Mouse (Mus musculus) adrenal gland, postnatal 10 days (tissue): ENCODE results near the gene Asna1. TPM values are rescaled to one million over a fixed set of nuclear protein-coding genes. Genes with fewer than 3 reads are reported as not detected.

Experiments
- DNase-seq: peaks from one replicate; pipeline ENCODE4 v3.0.0; 2021; ENCODE audit warnings: mixed read lengths
- total RNA-seq, 2 experiments: library from RNA; stranded (reverse); gene quantifications; 2 replicates each; pipeline ENCODE4 v1.2.3; 2021

The Asna1 gene
- total RNA-seq, 2 experiments from 2014 or later: 86.5 to 92.4 TPM

GRCm38 (mm10) chr8:85035165-85035727 is 10.2 kb upstream of the Asna1 start:
- no peak for DNase-seq

GRCm38 (mm10) chr8:85034764-85035163 is 9.7 kb upstream of the Asna1 start:
- peak; percentile 83 for DNase-seq

GRCm38 (mm10) chr8:85033867-85034266 is 8.8 kb upstream of the Asna1 start:
- DNase-seq: no peak

- no peak for DNase-seq
Observed at GRCm38 (mm10) chr8:85032622-85033311, 7.7 kb upstream of the Asna1 start.

- no peak for DNase-seq
Observed at GRCm38 (mm10) chr8:85029271-85029670, 4.2 kb upstream of the Asna1 start.

- DNase-seq: no peak
Observed at GRCm38 (mm10) chr8:85027922-85028321, 2.8 kb upstream of the Asna1 start.

GRCm38 (mm10) chr8:85027516-85027855 is 2.4 kb upstream of the Asna1 start:
- DNase-seq: no peak

- peak; percentile 97 for DNase-seq
Observed at GRCm38 (mm10) chr8:85026670-85027515, 1.8 kb upstream of the Asna1 start, which contains the start of gene Trir. Trir (plus strand) TSS chr8:85026823.

- DNase-seq: no peak
Observed at GRCm38 (mm10) chr8:85023846-85024245, 1.2 kb downstream of the Asna1 start.

GRCm38 (mm10) chr8:85021514-85022055 is 3.5 kb downstream of the Asna1 start:
- no peak for DNase-seq

GRCm38 (mm10) chr8:85017209-85017608 is 7.9 kb downstream of the Asna1 start:
- DNase-seq: no peak

GRCm38 (mm10) chr8:85016724-85017123 is 8.4 kb downstream of the Asna1 start:
- no peak for DNase-seq

- DNase-seq: no peak
Observed at GRCm38 (mm10) chr8:85014431-85014830, 10.7 kb downstream of the Asna1 start, which contains the start of gene Best2. Best2 (minus strand) TSS chr8:85014531.

- peak; percentile 79 for DNase-seq
Observed at GRCm38 (mm10) chr8:85013230-85013840, 11.7 kb downstream of the Asna1 start.

GRCm38 (mm10) chr8:85011242-85011641 is 13.8 kb downstream of the Asna1 start:
- DNase-seq: no peak

- peak; percentile 70 for DNase-seq
Observed at GRCm38 (mm10) chr8:85007686-85008085, 17.4 kb downstream of the Asna1 start.

GRCm38 (mm10) chr8:84997649-84998295 is 27.3 kb downstream of the Asna1 start:
- DNase-seq: peak; percentile 94

GRCm38 (mm10) chr8:84996978-84997377 is 28.1 kb downstream of the Asna1 start:
- DNase-seq: no peak

- DNase-seq: no peak
Observed at GRCm38 (mm10) chr8:84995680-84996079, 29.4 kb downstream of the Asna1 start.

- no peak for DNase-seq
Observed at GRCm38 (mm10) chr8:84994375-84994774, 30.7 kb downstream of the Asna1 start.

GRCm38 (mm10) chr8:84990836-84991235 is 34.2 kb downstream of the Asna1 start:
- DNase-seq: no peak

- DNase-seq: peak; percentile 98
Observed at GRCm38 (mm10) chr8:84990349-84990748, 34.7 kb downstream of the Asna1 start, which contains the start of gene Hook2. Hook2 (plus strand) TSS chr8:84990603.
